Mouse (Mus musculus) embryonic facial prominence, embryonic 14.5 days (tissue): Measurements from ENCODE around the gene March4. TPM values are rescaled to one million over a fixed set of nuclear protein-coding genes. Genes with fewer than 3 reads are reported as not detected.

Source experiments
- ATAC-seq: fragments of 200-750 bp; cut with Nextera tagmentation; 2 replicates; pipeline ENCODE4 v1.8.0; 2017; ENCODE audit warnings: low read depth, moderate number of reproducible peaks, moderate TSS enrichment
- DNase-seq: peaks from one replicate; pipeline ENCODE4 v3.0.0-alpha.2; 2015; ENCODE audit warnings: low spot score
- H3K27ac ChIP-seq: fragments of 300-500 bp; sonication (generic); replicated peaks from 2 replicates; pipeline ENCODE4 v1.5.1; 2014; ENCODE audit warnings: low read depth, mild to moderate bottlenecking, low read length, moderate library complexity
- H3K27me3 ChIP-seq: fragments of 300-500 bp; sonication (generic); replicated peaks from 2 replicates; pipeline ENCODE4 v1.6.1; 2014; ENCODE audit warnings: low read length; ENCODE audit not compliant: control insufficient read depth, insufficient read depth
- H3K36me3 ChIP-seq: fragments of 300-500 bp; sonication (generic); 2 replicates; pipeline ENCODE4 v1.6.1; 2014; ENCODE audit warnings: low read length, mixed read lengths; ENCODE audit not compliant: control insufficient read depth, insufficient read depth
- H3K4me1 ChIP-seq: fragments of 300-500 bp; sonication (generic); 2 replicates; pipeline ENCODE4 v1.6.1; 2014; ENCODE audit warnings: antibody characterized with exemption, low read length; ENCODE audit not compliant: control insufficient read depth, insufficient read depth
- H3K4me2 ChIP-seq: fragments of 300-500 bp; sonication (generic); 2 replicates; pipeline ENCODE4 v1.6.1; 2014; ENCODE audit warnings: low read depth, mild to moderate bottlenecking, low read length, moderate library complexity, mixed read lengths
- H3K4me3 ChIP-seq: fragments of 300-500 bp; sonication (generic); 2 replicates; pipeline ENCODE4 v1.5.1; 2014; ENCODE audit warnings: low read depth, mild to moderate bottlenecking, low read length
- H3K9ac ChIP-seq: fragments of 300-500 bp; sonication (generic); 2 replicates; pipeline ENCODE4 v1.6.1; 2014; ENCODE audit warnings: low read depth, mild to moderate bottlenecking, low read length, moderate library complexity, mixed read lengths
- H3K9me3 ChIP-seq: fragments of 300-500 bp; sonication (generic); 2 replicates; pipeline ENCODE4 v1.6.1; 2016; ENCODE audit warnings: low read length; ENCODE audit not compliant: control insufficient read depth
- WGBS: fragments of 180-500 bp; shearing (Covaris S2); extraction: QIAGEN DNeasy Blood & Tissue Kit; methylation state at CpG from one replicate; pipeline ENCODE4 v1.1.7; 2014; 5-methylcytosine and 5-hydroxymethylcytosine counted together
- polyA plus RNA-seq: library from polyadenylated mRNA; unstranded; fragments of >200 nt; fragmentation: Nextera tagmentation; extraction: Ambion mirVana; gene quantifications from 2 replicates; pipeline ENCODE4 v1.2.1, GENCODE M21; 2014

The March4 gene
- 0.17 and 0.42 TPM in 2 replicates for polyA plus RNA-seq

DNA sequence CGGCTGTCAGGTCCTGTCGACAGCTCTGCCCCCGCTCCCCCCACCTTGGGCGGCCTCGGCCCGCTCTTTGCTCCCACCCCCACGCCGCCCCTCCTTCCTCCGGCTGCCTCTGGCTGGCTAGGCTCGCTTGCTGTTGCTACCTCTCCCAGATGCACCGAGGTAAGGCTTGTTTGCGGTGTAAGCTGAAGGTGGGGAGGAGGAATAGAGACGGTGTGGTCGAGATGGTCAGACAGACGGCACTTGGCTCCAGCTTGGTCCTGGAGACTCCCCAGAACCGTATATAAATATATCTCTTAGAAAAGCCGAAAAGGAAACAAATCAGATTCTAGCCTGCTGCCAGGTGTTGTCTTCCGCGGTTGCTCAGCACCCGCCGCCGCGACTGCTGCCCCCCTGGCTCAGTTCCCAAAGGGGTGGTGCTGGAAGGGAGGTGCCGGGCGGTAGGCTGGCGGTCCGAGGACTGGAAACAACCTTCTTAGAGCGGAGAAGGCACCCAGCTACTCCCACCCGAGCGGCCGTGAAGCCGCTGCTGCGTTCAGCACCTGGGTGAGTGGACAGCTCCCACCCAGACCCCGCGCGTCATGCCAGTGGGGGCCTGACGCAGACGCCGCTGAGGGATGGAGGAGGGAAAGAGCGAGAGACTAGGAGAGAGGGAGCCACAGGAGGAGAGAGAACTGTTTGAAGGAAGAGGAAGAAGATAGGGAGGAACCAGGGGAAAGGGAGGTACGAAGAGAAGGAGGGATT, at the start of gene March4:
March4 (minus strand) TSS at position 320 of the 741 bp plus-strand sequence.
- no peaks in the 10 kb centered on the region for H3K9me3 ChIP-seq
- peak; percentile 92 for ATAC-seq
- 1% methylated on average over 41 of the region's 41 CpGs for WGBS
- no peak within 1 kb of the TSS for H3K27ac ChIP-seq
- H3K4me2 ChIP-seq = peak within 1 kb of the TSS; percentile 61
- peaks cover 33% of the 10 kb centered on the region for H3K27me3 ChIP-seq
- no peak within 1 kb of the TSS for H3K9ac ChIP-seq
- H3K4me3 ChIP-seq = peak within 1 kb of the TSS; percentile 33
- peaks cover 8% of the 10 kb centered on the region; the same call in 1 of the 2 replicates for H3K4me1 ChIP-seq
- H3K36me3 ChIP-seq = no peaks in the 10 kb centered on the region
- peak; percentile 84 for DNase-seq

- Histone ChIP-seq H3K4me1 (peaks cover 11% of the 10 kb centered on the region; the same call in 1 of the 2 replicates), H3K36me3 (peaks cover 52% of the 10 kb centered on the region), H3K9me3 (no peaks in the 10 kb centered on the region), H3K9ac (no peak overlapping the region), H3K4me3 (no peak overlapping the region), H3K27ac (no peak overlapping the region), H3K27me3 (no peaks in the 10 kb centered on the region), H3K4me2 (no peak overlapping the region)
- ATAC-seq (no peak), DNase-seq (no peak)
- 88% methylated on average over 17 of the region's 17 CpGs for WGBS
Observed at GRCm38 (mm10) chr1:72585971-72586875, 49.5 kb upstream of the March4 start.

GRCm38 (mm10) chr1:72583906-72584305, 47.2 kb upstream of the March4 start:
- Histone ChIP-seq H3K4me2 (peak overlapping the region; percentile 68), H3K4me1 (peaks cover 11% of the 10 kb centered on the region; the same call in 1 of the 2 replicates), H3K9ac (peak overlapping the region; percentile 66), H3K27me3 (no peaks in the 10 kb centered on the region), H3K27ac (peak overlapping the region; percentile 83; the same call in 1 of the 2 replicates), H3K36me3 (peaks cover 30% of the 10 kb centered on the region), H3K4me3 (peak overlapping the region; percentile 60), H3K9me3 (no peaks in the 10 kb centered on the region)
- DNase-seq = no peak
- 55% methylated on average over 4 of the region's 4 CpGs for WGBS
- no peak for ATAC-seq

DNA sequence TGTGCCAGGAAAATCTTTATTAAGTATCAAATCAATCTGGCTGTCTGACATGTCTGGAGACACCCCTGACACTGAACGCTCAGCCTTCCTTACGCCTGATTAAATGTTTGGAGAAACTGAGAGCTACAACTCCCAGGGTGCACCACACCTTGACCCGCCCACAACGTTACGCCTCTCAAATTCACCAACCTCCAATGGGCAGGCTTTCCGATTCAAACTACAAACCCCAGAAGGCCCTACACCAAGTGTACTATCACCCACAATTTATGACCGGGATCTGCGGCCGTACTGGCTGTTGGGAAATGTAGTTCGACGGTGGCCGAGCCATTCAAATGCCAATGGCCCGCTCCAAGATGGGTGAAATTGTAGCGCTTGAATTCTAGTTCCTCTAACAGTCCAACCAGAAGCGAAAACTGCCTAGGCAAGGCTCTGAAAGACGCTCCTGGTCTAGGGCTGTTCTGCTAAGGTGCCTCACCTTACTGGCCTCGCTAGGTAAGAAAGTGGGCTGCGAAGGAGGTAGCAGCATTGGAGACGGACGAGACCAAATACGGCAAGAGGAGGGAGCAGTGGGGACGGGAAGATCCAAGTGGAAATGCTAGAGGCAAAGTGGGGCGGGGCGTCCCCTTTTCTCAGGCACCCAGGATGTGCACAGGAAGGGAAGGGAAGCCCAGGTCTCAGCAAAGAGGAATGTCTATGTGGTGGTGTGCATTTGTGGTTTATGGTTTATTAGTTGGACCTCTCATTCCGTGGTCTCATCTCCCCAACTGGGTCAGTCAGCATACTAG, 46.4 kb upstream of the March4 start, which contains the start of gene Smarcal1:
Smarcal1 (plus strand) TSS at position 305 of the 785 bp plus-strand sequence.
- DNase-seq (peak; percentile 99), ATAC-seq (peak; percentile 100)
- Histone ChIP-seq H3K9me3 (no peaks in the 10 kb centered on the region), H3K9ac (peak within 1 kb of the TSS; percentile 66), H3K36me3 (peaks cover 25% of the 10 kb centered on the region), H3K4me2 (peak within 1 kb of the TSS; percentile 68), H3K4me3 (peak within 1 kb of the TSS; percentile 60), H3K27me3 (no peaks in the 10 kb centered on the region), H3K4me1 (peaks cover 11% of the 10 kb centered on the region; the same call in 1 of the 2 replicates), H3K27ac (peak within 1 kb of the TSS; percentile 83)
- under 1% methylated on average over 24 of the region's 25 CpGs for WGBS

GRCm38 (mm10) chr1:72578806-72579205, 42.1 kb upstream of the March4 start:
- H3K4me3 ChIP-seq = no peak overlapping the region
- ATAC-seq (no peak), DNase-seq (no peak)
- 31% methylated on average over 4 of the region's 4 CpGs for WGBS
- no peaks in the 10 kb centered on the region for H3K9me3 ChIP-seq
- no peak overlapping the region for H3K27ac ChIP-seq
- H3K4me2 ChIP-seq = no peak overlapping the region
- no peak overlapping the region for H3K9ac ChIP-seq
- H3K36me3 ChIP-seq = no peaks in the 10 kb centered on the region
- H3K27me3 ChIP-seq = peaks cover 11% of the 10 kb centered on the region; the same call in 1 of the 2 replicates
- peaks cover 7% of the 10 kb centered on the region; the same call in 1 of the 2 replicates for H3K4me1 ChIP-seq

DNA sequence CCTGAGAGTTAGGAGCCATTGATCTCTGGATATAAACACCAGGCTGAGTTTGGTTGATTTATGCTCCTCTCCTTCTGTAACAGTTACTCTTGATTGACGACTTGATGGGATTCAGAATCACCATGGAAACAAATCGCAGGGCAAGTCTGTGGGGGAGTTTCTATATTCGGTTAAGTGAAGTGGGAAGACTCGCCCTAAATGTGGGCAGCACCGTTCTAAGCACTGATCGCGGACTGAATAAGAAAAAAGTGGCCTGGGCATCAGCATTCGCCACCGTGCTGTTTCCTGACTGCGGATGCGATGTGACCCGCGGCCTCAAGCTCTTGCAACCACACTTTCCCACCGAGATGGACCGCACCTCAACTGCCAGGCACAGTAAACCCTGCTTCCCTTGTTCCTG, 41.6 kb upstream of the March4 start:
- Histone ChIP-seq H3K9me3 (no peaks in the 10 kb centered on the region), H3K4me2 (no peak overlapping the region), H3K27ac (no peak overlapping the region), H3K27me3 (peaks cover 11% of the 10 kb centered on the region; the same call in 1 of the 2 replicates), H3K9ac (no peak overlapping the region), H3K36me3 (no peaks in the 10 kb centered on the region), H3K4me1 (peaks cover 6% of the 10 kb centered on the region; the same call in 1 of the 2 replicates), H3K4me3 (no peak overlapping the region)
- whole genome bisulfite sequencing = 39% methylated on average over 15 of the region's 15 CpGs
- no peak for ATAC-seq
- DNase-seq = no peak

DNA sequence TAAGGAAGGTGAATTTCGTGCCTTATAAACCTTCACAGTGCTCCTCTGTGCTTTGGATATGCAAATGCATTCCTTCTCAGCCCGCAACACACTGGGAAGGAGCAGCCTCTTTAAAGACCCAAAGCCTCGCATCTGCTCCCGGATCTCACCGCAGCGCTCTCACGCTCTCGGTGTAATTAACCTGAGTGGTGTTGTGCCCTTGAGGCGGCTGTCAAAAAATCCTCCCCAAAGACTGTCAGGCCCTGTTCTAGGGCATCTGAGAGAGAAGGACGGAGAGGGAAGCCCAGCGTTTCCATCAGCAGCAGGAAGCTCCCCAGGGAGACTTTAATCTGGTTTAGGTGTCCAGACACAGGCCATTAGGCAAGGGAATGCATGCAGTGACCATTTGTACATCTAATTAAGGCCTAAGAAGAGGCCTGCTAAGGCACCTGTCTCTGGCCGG, 40.8 kb upstream of the March4 start:
- Histone ChIP-seq H3K9me3 (no peaks in the 10 kb centered on the region), H3K4me2 (peak overlapping the region; percentile 43), H3K36me3 (no peaks in the 10 kb centered on the region), H3K4me1 (peaks cover 6% of the 10 kb centered on the region; the same call in 1 of the 2 replicates), H3K9ac (peak overlapping the region; percentile 40), H3K27me3 (peaks cover 11% of the 10 kb centered on the region; the same call in 1 of the 2 replicates), H3K4me3 (0 out of 2 replicates have a peak overlapping the region, but pooled peaks have one; percentile 4), H3K27ac (no peak overlapping the region)
- DNase-seq (no peak), ATAC-seq (peak; percentile 62; the same call in 1 of the 2 replicates)
- WGBS = 8% methylated on average over 12 of the region's 12 CpGs
